ENCODE assay signal across 9 mouse cellular contexts in genomic region chr11:119081839-119082637, GRCm38 (mm10). TPM values are rescaled to one million over a fixed set of nuclear protein-coding genes. Genes with fewer than 3 reads are reported as not detected.
A peak's percentile ranks its signal among the peaks of the same experiment; 100 is the strongest.
DNase-seq lines count a peak whose midpoint lies in the region; ATAC-seq and TF ChIP-seq lines count a peak whose summit lies in the region.
"Had no signal": no experiment of that assay in that cellular context is flagged by ENCODE, and none has a peak within 500 bp of the region (broad histone marks: within the 10 kb centered on the region; RNA-seq: fewer than 3 reads in every experiment).

No protein-coding gene starts in this region.

- WGBS in heart, embryonic 11.5 days (ENCODE audit: insufficient replicate concordance), result 29% methylated on average over 21 of the region's 21 CpGs
- WGBS in cerebellum, adult 2 months, result 45% methylated on average over 21 of the region's 21 CpGs
- WGBS in heart, postnatal 0 days, result 54% methylated on average over 21 of the region's 21 CpGs
- WGBS in limb, embryonic 13.5 days, result 18% methylated on average over 21 of the region's 21 CpGs
- WGBS in neural tube, embryonic 12.5 days, result 9% methylated on average over 21 of the region's 21 CpGs

- no peak for TF ChIP-seq POLR2A in cerebellum, adult 2 months (IDR thresholded peaks at IDR 0.05; ENCODE audit: borderline replicate concordance, insufficient read depth, low read length)

- peaks cover 63% of the 10 kb centered on the region for H3K4me1 ChIP-seq in heart, embryonic 11.5 days (ENCODE audit: control insufficient read depth, insufficient read depth, low read length)
- peaks cover 45% of the 10 kb centered on the region for H3K4me1 ChIP-seq in cerebellum, adult 2 months (ENCODE audit: control insufficient read depth, insufficient read depth, low read length)
- peaks cover 34% of the 10 kb centered on the region for H3K4me1 ChIP-seq in heart, postnatal 0 days (ENCODE audit: control insufficient read depth, insufficient read depth)
- H3K4me1 ChIP-seq in limb, embryonic 13.5 days, result peaks cover 71% of the 10 kb centered on the region
- peaks cover 69% of the 10 kb centered on the region for H3K4me1 ChIP-seq in neural tube, embryonic 12.5 days

- peaks cover 12% of the 10 kb centered on the region for H3K79me3 ChIP-seq in C2C12 (ENCODE audit: low read depth)

- no peak overlapping the region for H3K4me3 ChIP-seq in heart, embryonic 11.5 days (ENCODE audit: low read depth, low read length)
- no peak overlapping the region for H3K4me3 ChIP-seq in C2C12 (ENCODE audit: insufficient read depth, poor library complexity, severe bottlenecking)
- H3K4me3 ChIP-seq in cerebellum, adult 2 months (replicated peaks; ENCODE audit: insufficient read depth, low read depth, low read length), result no peak overlapping the region
- no peak overlapping the region for H3K4me3 ChIP-seq in heart, postnatal 0 days (ENCODE audit: low read depth, low read length)
- peak overlapping the region; percentile 89; the same call in 1 of the 2 replicates for H3K4me3 ChIP-seq in limb, embryonic 13.5 days
- H3K4me3 ChIP-seq in neural tube, embryonic 12.5 days, result no peak overlapping the region
- H3K4me3 ChIP-seq: heart, embryonic 15.5 days had no signal

- no peak overlapping the region for H3K4me2 ChIP-seq in heart, embryonic 11.5 days
- no peak overlapping the region for H3K4me2 ChIP-seq in heart, postnatal 0 days (ENCODE audit: low read depth, low read length)
- H3K4me2 ChIP-seq in limb, embryonic 13.5 days (replicated peaks), result peak overlapping the region; percentile 92; the same call in 1 of the 2 replicates
- H3K4me2 ChIP-seq in neural tube, embryonic 12.5 days (replicated peaks), result peak overlapping the region; percentile 26; the same call in 1 of the 2 replicates

- H3K27me3 ChIP-seq in heart, embryonic 11.5 days (ENCODE audit: control insufficient read depth, insufficient read depth, low read length), result peaks cover 33% of the 10 kb centered on the region
- no peaks in the 10 kb centered on the region for H3K27me3 ChIP-seq in C2C12 (ENCODE audit: control insufficient read depth, insufficient read depth, insufficient read length)
- H3K27me3 ChIP-seq in cerebellum, adult 2 months (ENCODE audit: control insufficient read depth, insufficient read depth, low read length), result no peaks in the 10 kb centered on the region
- peaks cover under 1% of the 10 kb centered on the region; the same call in 1 of the 2 replicates for H3K27me3 ChIP-seq in heart, postnatal 0 days (ENCODE audit: control insufficient read depth, insufficient read depth, low read length)
- peaks cover 51% of the 10 kb centered on the region for H3K27me3 ChIP-seq in limb, embryonic 13.5 days
- H3K27me3 ChIP-seq in neural tube, embryonic 12.5 days (replicated peaks), result peaks cover 70% of the 10 kb centered on the region

- TF ChIP-seq CTCF in C2C12 (IDR thresholded peaks at IDR 0.05; ENCODE audit: control insufficient read depth, insufficient read depth, insufficient read length), result no peak
- TF ChIP-seq CTCF in cerebellum, adult 2 months (IDR thresholded peaks at IDR 0.05; ENCODE audit: borderline replicate concordance, insufficient read depth, low read depth, low read length), result peak; percentile 75
- TF ChIP-seq CTCF in heart, postnatal 0 days (IDR thresholded peaks at IDR 0.05; ENCODE audit: low read depth), result peak; percentile 54

- no peak overlapping the region for H3K9ac ChIP-seq in heart, embryonic 11.5 days (ENCODE audit: low read depth, low read length)
- H3K9ac ChIP-seq in heart, postnatal 0 days (replicated peaks; ENCODE audit: low read depth, low read length), result no peak overlapping the region
- H3K9ac ChIP-seq in limb, embryonic 13.5 days, result no peak overlapping the region; the same call in 1 of the 2 replicates
- H3K9ac ChIP-seq in neural tube, embryonic 12.5 days, result no peak overlapping the region
- H3K9ac ChIP-seq: heart, embryonic 15.5 days had no signal

- H3K36me3 ChIP-seq in heart, embryonic 11.5 days (ENCODE audit: control insufficient read depth, insufficient read depth, low read length), result peaks cover 9% of the 10 kb centered on the region
- H3K36me3 ChIP-seq in C2C12 (ENCODE audit: control insufficient read depth, insufficient read depth), result peaks cover 35% of the 10 kb centered on the region
- H3K36me3 ChIP-seq in heart, postnatal 0 days (replicated peaks; ENCODE audit: control insufficient read depth, insufficient read depth, low read length), result peaks cover 15% of the 10 kb centered on the region
- H3K36me3 ChIP-seq in limb, embryonic 13.5 days, result peaks cover 34% of the 10 kb centered on the region
- peaks cover 11% of the 10 kb centered on the region for H3K36me3 ChIP-seq in neural tube, embryonic 12.5 days

- H3K79me2 ChIP-seq in C2C12 (ENCODE audit: control insufficient read depth, insufficient read depth), result peaks cover 28% of the 10 kb centered on the region

- TF ChIP-seq EP300 in heart, postnatal 0 days (IDR thresholded peaks at IDR 0.05; ENCODE audit: low read depth), result no peak

- no peak for ATAC-seq in heart, embryonic 11.5 days (replicated peaks; ENCODE audit: insufficient number of reproducible peaks, low FRiP score, low TSS enrichment)
- ATAC-seq in heart, postnatal 0 days (ENCODE audit: insufficient read depth, low read depth), result no peak
- ATAC-seq in limb, embryonic 13.5 days (ENCODE audit: low FRiP score, low read depth), result no peak
- ATAC-seq in neural tube, embryonic 12.5 days (ENCODE audit: low FRiP score, low read depth), result no peak

- no peak overlapping the region for H3K27ac ChIP-seq in heart, embryonic 11.5 days (ENCODE audit: low read depth, low read length)
- H3K27ac ChIP-seq in cerebellum, adult 2 months (ENCODE audit: insufficient read depth, low read length), result no peak overlapping the region
- no peak overlapping the region for H3K27ac ChIP-seq in heart, postnatal 0 days (ENCODE audit: low read depth)
- no peak overlapping the region for H3K27ac ChIP-seq in limb, embryonic 13.5 days
- H3K27ac ChIP-seq in neural tube, embryonic 12.5 days, result no peak overlapping the region
- H3K27ac ChIP-seq: heart, embryonic 15.5 days had no signal

- no peaks in the 10 kb centered on the region for H3K9me3 ChIP-seq in heart, embryonic 11.5 days (replicated peaks; ENCODE audit: control insufficient read depth, low read length)
- H3K9me3 ChIP-seq in heart, postnatal 0 days (replicated peaks; ENCODE audit: control insufficient read depth, low read length), result no peaks in the 10 kb centered on the region
- no peaks in the 10 kb centered on the region for H3K9me3 ChIP-seq in limb, embryonic 13.5 days
- no peaks in the 10 kb centered on the region for H3K9me3 ChIP-seq in neural tube, embryonic 12.5 days
- H3K9me3 ChIP-seq: heart, embryonic 15.5 days had no signal

- DNase-seq in heart, adult 11 months, result peak; percentile 95
- peak; percentile 50 to 67 for DNase-seq in cerebellum, adult 2 months
- no peak for DNase-seq in heart, postnatal 0 days (ENCODE audit: low spot score)
- no peak for DNase-seq in yolk sac, embryonic 10.5 days (ENCODE audit: low spot score)

- no peak overlapping the region for H3ac ChIP-seq in C2C12 (ENCODE audit: control insufficient read depth, insufficient read length, low read depth)

TF ChIP-seq in C2C12, 6 proteins besides CTCF, POLR2A, EP300 and RAD21:
- TF ChIP-seq CEBPB (IDR thresholded peaks at IDR 0.05; ENCODE audit: low read depth), result peak; percentile 51
- no peak for TF ChIP-seq MAX (IDR thresholded peaks at IDR 0.05)

RNA-seq across cellular contexts. Expression of gene Cbx4, which starts 4.0 kb away (rescaled TPM):
- 6.3 and 7.7 TPM in 2 replicates for polyA plus RNA-seq in heart, embryonic 11.5 days (2014; fragmentation: Nextera tagmentation; extraction: Ambion mirVana)
- polyA plus RNA-seq in C2C12 (2012; fragmentation: generic; extraction: Trizol), result 12.1 TPM
- polyA plus RNA-seq in cerebellum, adult 2 months (2012; rRNA removed), result 50.1 and 57.6 TPM in 2 replicates
- total RNA-seq in heart, postnatal 0 days (2014; rRNA removed; ENCODE audit: low replicate concordance), result 12.1 and 23.1 TPM in 2 replicates
- polyA plus RNA-seq in heart, postnatal 0 days (2015; fragmentation: Nextera tagmentation; extraction: Ambion mirVana), result 6.8 and 8.2 TPM in 2 replicates
- 10.7 and 11.3 TPM in 2 replicates for polyA plus RNA-seq in limb, embryonic 13.5 days (2015; fragmentation: Nextera tagmentation; extraction: Ambion mirVana)
- polyA plus RNA-seq in neural tube, embryonic 12.5 days (2016; fragmentation: Nextera tagmentation; extraction: Ambion mirVana), result 12.5 and 12.7 TPM in 2 replicates

RNA-seq across cellular contexts. Expression of gene Cbx8, which starts 41.3 kb away (rescaled TPM):
- 6.7 and 7.8 TPM in 2 replicates for polyA plus RNA-seq in heart, embryonic 11.5 days (2014; fragmentation: Nextera tagmentation; extraction: Ambion mirVana)
- polyA plus RNA-seq in C2C12 (2012; fragmentation: generic; extraction: Trizol), result 6.4 TPM
- polyA plus RNA-seq in cerebellum, adult 2 months (2012; rRNA removed), result 8.7 and 10.5 TPM in 2 replicates
- total RNA-seq in heart, postnatal 0 days (2014; rRNA removed; ENCODE audit: low replicate concordance), result 1.6 and 3.2 TPM in 2 replicates
- 5.1 and 7.0 TPM in 2 replicates for polyA plus RNA-seq in heart, postnatal 0 days (2015; fragmentation: Nextera tagmentation; extraction: Ambion mirVana)
- polyA plus RNA-seq in limb, embryonic 13.5 days (2015; fragmentation: Nextera tagmentation; extraction: Ambion mirVana), result 9.4 and 10.6 TPM in 2 replicates
- 8.6 and 9.9 TPM in 2 replicates for polyA plus RNA-seq in neural tube, embryonic 12.5 days (2016; fragmentation: Nextera tagmentation; extraction: Ambion mirVana)

RNA-seq across cellular contexts. Expression of gene Cbx2, which starts 59.3 kb away (rescaled TPM):
- 23.6 and 23.8 TPM in 2 replicates for polyA plus RNA-seq in heart, embryonic 11.5 days (2014; fragmentation: Nextera tagmentation; extraction: Ambion mirVana)
- polyA plus RNA-seq in C2C12 (2012; fragmentation: generic; extraction: Trizol), result 14.8 TPM
- polyA plus RNA-seq in cerebellum, adult 2 months (2012; rRNA removed), result 4.1 and 4.6 TPM in 2 replicates
- 1.8 and 13.0 TPM in 2 replicates for total RNA-seq in heart, postnatal 0 days (2014; rRNA removed; ENCODE audit: low replicate concordance)
- 5.7 and 5.8 TPM in 2 replicates for polyA plus RNA-seq in heart, postnatal 0 days (2015; fragmentation: Nextera tagmentation; extraction: Ambion mirVana)
- polyA plus RNA-seq in limb, embryonic 13.5 days (2015; fragmentation: Nextera tagmentation; extraction: Ambion mirVana), result 62.8 and 66.7 TPM in 2 replicates
- 46.6 and 47.6 TPM in 2 replicates for polyA plus RNA-seq in neural tube, embryonic 12.5 days (2016; fragmentation: Nextera tagmentation; extraction: Ambion mirVana)

Comparison
In these comparisons a context has a peak if more than half of its experiments do, and no peak if none do; other contexts are left out.
1. DNase-seq: peak in heart, adult 11 months (single experiment) and cerebellum, adult 2 months (2 of 2); none in heart, postnatal 0 days (single experiment) and yolk sac, embryonic 10.5 days (single experiment).
2. H3K4me2 ChIP-seq: peak in limb, embryonic 13.5 days (single experiment) and neural tube, embryonic 12.5 days (single experiment); none in heart, embryonic 11.5 days (single experiment) and heart, postnatal 0 days (single experiment).